ENCODE assay signal across 28 mouse cellular contexts in the genomic region with DNA sequence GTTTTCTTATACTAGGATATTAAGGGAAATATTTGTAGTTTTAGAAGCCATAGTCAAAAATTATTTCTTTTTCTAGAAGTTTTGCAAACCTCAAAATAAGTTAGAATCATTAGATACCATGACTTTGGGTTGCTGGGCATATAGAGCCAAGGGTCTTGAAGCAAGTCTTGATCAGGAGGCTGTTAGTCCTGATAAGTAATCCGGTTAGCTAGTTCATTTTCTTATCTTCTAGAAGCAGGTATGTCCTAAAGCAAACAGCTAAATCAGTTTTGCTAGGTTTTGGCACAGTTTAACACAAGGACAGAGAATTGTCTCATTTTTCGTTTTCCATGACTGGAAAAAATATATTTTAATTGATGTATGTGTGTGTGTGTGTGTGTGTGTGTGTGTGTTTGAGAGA.
"Had no signal": no experiment of that assay in that cellular context is flagged by ENCODE, and none has a peak within 500 bp of the region (broad histone marks: within the 10 kb centered on the region; RNA-seq: fewer than 3 reads in every experiment).

No protein-coding gene starts in this region.

- DNase-seq: cerebellum, adult 8-10 months; cerebellum, adult 9-10 months; cerebellum, adult 9-11 months; cerebellum, postnatal 10 days; cerebellum, postnatal 14 days; cerebellum, postnatal 25 days; cerebellum, postnatal 36 days; embryo, embryonic 11 days; forebrain, postnatal 0 days; gastrocnemius, adult 2 months; gastrocnemius, postnatal 10 days; gastrocnemius, postnatal 14 days; gastrocnemius, postnatal 25 days; gastrocnemius, postnatal 36 days; heart, adult 11 months; heart, adult 18-20 months; heart, adult 2 months had no signal

- H3K27ac ChIP-seq: embryonic facial prominence, embryonic 10.5 days; embryonic facial prominence, embryonic 12.5 days; embryonic facial prominence, embryonic 13.5 days; embryonic facial prominence, embryonic 15.5 days; forebrain, embryonic 10.5 days; forebrain, embryonic 12.5 days; forebrain, embryonic 13.5 days; forebrain, embryonic 15.5 days; gastrocnemius, adult 2 months; heart, adult 2 months had no signal

- H3K4me1 ChIP-seq: embryonic facial prominence, embryonic 10.5 days; embryonic facial prominence, embryonic 12.5 days; embryonic facial prominence, embryonic 13.5 days; embryonic facial prominence, embryonic 15.5 days; forebrain, embryonic 10.5 days; forebrain, embryonic 12.5 days; forebrain, embryonic 13.5 days; forebrain, embryonic 15.5 days had no signal

- H3K9ac ChIP-seq: embryonic facial prominence, embryonic 12.5 days; embryonic facial prominence, embryonic 13.5 days; embryonic facial prominence, embryonic 15.5 days; forebrain, embryonic 12.5 days; forebrain, embryonic 13.5 days; forebrain, embryonic 15.5 days; forebrain, postnatal 0 days had no signal

- H3K4me2 ChIP-seq: embryonic facial prominence, embryonic 12.5 days; embryonic facial prominence, embryonic 13.5 days; embryonic facial prominence, embryonic 15.5 days; forebrain, embryonic 12.5 days; forebrain, embryonic 13.5 days; forebrain, embryonic 15.5 days had no signal

- H3K4me3 ChIP-seq: embryonic facial prominence, embryonic 10.5 days; embryonic facial prominence, embryonic 12.5 days; embryonic facial prominence, embryonic 13.5 days; embryonic facial prominence, embryonic 15.5 days; erythroblast, embryonic 14.5 days; forebrain, embryonic 10.5 days; forebrain, embryonic 12.5 days; forebrain, embryonic 13.5 days; forebrain, embryonic 15.5 days; gastrocnemius, adult 2 months; heart, adult 2 months had no signal

- H3K9me3 ChIP-seq: embryonic facial prominence, embryonic 10.5 days; embryonic facial prominence, embryonic 12.5 days; embryonic facial prominence, embryonic 13.5 days; embryonic facial prominence, embryonic 15.5 days; forebrain, embryonic 10.5 days; forebrain, embryonic 12.5 days; forebrain, embryonic 13.5 days; forebrain, embryonic 15.5 days had no signal

- H3K27me3 ChIP-seq: embryonic facial prominence, embryonic 12.5 days; embryonic facial prominence, embryonic 13.5 days; embryonic facial prominence, embryonic 15.5 days; forebrain, embryonic 12.5 days; forebrain, embryonic 13.5 days; forebrain, embryonic 15.5 days had no signal

- ATAC-seq: forebrain, embryonic 13.5 days; forebrain, embryonic 14.5 days; forebrain, embryonic 15.5 days; forebrain, embryonic 16.5 days; forebrain, postnatal 0 days had no signal

- H3K36me3 ChIP-seq: embryonic facial prominence, embryonic 10.5 days; embryonic facial prominence, embryonic 12.5 days; embryonic facial prominence, embryonic 13.5 days; embryonic facial prominence, embryonic 15.5 days; forebrain, embryonic 10.5 days; forebrain, embryonic 12.5 days; forebrain, embryonic 15.5 days had no signal
